Mouse (Mus musculus) brain, embryonic 14.5 days (tissue): Measurements from ENCODE around the gene St3gal2.

ENCODE experiments used
- CTCF ChIP-seq: fragments of 200-500 bp; IDR thresholded peaks from 2 replicates; pipeline ENCODE4 v1.5.1; 2012; ENCODE audit warnings: inconsistent platforms, mild to moderate bottlenecking, moderate library complexity, borderline replicate concordance; ENCODE audit not compliant: insufficient read depth, insufficient read length; ENCODE audit errors: extremely low read depth
- POLR2A ChIP-seq: fragments of 200-500 bp; IDR thresholded peaks from 2 replicates; pipeline ENCODE4 v1.6.1; 2012; ENCODE audit warnings: mild to moderate bottlenecking, inconsistent platforms, borderline replicate concordance; ENCODE audit not compliant: poor library complexity, insufficient read depth, insufficient read length, severe bottlenecking; ENCODE audit errors: extremely low read depth

DNA sequence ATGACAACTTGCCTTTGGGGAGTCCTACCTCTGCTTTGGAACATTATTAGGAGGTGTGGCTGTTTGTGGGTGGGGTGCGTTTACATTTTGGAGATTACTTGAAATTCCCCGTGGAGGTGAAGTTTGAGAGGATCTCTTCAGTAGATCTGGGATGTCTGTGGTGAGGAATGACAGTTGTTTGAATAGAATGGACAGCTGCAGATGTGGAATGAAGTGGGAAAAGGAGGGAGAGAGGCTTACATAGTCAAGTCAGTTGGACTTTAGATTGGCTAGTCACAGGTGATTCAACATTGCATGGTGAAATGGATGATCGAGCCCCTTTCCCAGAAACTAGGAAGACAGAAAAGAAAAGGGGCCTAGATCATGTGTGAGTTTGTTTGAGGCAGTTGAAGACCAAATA lies 12.7 kb downstream of the St3gal2 start:
- TF ChIP-seq POLR2A (no peak), CTCF (no peak)
